Mouse (Mus musculus) heart, postnatal 0 days (tissue): Measurements from ENCODE around the gene Brap.

Experiments
- CTCF ChIP-seq: IDR thresholded peaks from 2 replicates; pipeline ENCODE4 v1.5.1; 2016; ENCODE audit warnings: antibody characterized with exemption, control low read depth, low read depth
- EP300 ChIP-seq: IDR thresholded peaks from 2 replicates; pipeline ENCODE4 v1.6.1; 2016; ENCODE audit warnings: antibody characterized with exemption, low read depth

GRCm38 (mm10) chr5:121668411-121668810, 8.0 kb downstream of the Brap start:
- TF ChIP-seq CTCF = no peak
- no peak for TF ChIP-seq EP300
